Mouse (Mus musculus): ENCODE results near the gene Ppm1l.

The Ppm1l gene

GRCm38 (mm10) chr3:69597211-69597610 lies 280.6 kb downstream of the Ppm1l start:
- DNase-seq (ENCODE audit: low read depth, low spot score) = no peak

DNA sequence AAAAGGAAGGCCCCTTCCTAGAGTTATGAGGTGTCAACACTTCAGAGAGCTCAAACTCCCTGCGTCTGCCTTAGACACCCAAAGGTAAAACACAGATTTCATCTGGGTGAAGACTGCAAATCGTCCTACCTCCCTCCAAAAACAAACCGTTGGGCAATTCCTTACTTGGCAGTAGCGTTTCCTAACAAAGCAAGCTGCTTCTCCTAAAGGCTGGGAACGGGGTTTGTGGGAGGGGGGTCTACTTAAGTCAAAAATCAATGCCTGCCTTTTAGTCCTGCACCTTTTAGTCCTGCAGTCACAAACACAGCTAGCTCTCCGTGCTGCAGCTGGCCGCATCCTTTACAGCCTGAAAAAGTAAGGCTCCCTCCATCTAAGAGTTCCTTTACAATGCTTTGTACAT lies 281.2 kb downstream of the Ppm1l start:
- no peak for DNase-seq (ENCODE audit: low read depth, low spot score)

DNA sequence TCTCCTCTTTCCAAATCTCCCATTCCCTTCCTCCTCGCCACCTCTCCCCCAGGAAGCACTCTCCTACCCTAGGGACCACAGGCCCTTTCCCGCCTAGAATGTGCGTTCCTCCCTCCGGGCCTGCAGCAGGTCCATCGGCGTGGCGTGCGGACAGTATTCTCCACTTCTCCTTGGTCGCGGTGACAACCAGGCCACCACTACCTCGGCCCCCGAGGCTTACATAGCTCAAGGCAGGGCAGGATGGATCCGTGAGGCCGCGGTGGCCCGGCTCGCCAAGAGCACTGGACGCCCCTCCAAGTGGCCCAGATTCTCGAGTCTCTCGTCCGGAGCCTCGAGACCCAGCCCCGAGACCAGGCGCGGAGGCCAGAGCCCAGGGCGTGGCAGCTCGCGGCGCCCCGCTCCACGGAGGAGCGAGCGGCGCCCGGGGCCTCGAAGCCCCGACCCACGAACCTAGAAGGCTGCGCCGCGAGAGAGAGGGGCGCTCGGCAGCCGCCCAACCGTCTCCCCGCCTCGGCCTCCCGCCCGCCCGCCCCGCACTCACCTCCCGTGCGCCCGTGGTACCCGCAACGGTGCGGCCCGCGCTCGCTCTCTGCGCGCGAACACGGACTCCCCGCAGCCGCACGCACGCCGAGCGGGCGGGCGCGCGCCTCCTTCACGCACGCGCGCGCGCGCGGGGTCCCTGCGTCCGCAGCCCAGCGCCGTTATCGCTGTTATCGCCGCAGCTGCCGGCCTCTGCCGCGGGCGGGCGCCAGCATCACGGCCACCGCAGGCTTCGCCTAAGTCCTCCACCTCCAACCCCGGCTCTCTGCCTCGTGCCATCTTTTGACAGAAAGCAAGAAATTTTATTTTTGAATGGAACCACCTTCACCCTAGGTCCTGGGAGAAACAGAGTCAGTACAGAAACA lies 281.9 kb downstream of the Ppm1l start, which contains the start of gene B3galnt1:
Gene B3galnt1, minus strand, starts transcription at position 700 of the 905 bp plus-strand sequence.
- DNase-seq (ENCODE audit: low read depth, low spot score) = peak; percentile 76

GRCm38 (mm10) chr3:69599166-69599500 lies 282.5 kb downstream of the Ppm1l start:
- DNase-seq (ENCODE audit: low read depth, low spot score) = no peak

DNA sequence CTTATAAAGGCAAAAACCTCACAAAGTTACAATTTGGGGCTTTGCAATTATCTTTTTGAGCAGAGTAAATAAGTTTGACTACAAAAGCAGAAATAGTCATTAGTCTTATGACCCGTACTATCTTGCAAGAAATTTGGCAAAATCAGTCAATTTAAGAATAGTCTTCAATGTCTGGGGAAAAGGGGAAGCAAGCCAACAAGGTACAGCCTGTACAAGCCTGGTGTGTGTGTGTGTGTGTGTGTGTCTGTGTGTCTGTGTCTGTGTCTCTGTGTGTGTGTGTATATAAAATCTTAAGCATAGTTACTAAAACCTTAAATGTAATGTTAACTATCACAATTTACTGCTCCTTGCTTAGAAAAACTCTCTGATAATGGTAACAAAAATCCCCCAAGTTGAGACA lies 290.3 kb downstream of the Ppm1l start:
- DNase-seq (ENCODE audit: low read depth, low spot score) = no peak

GRCm38 (mm10) chr3:69607468-69607867 lies 290.8 kb downstream of the Ppm1l start:
- no peak for DNase-seq (ENCODE audit: low read depth, low spot score)

DNA sequence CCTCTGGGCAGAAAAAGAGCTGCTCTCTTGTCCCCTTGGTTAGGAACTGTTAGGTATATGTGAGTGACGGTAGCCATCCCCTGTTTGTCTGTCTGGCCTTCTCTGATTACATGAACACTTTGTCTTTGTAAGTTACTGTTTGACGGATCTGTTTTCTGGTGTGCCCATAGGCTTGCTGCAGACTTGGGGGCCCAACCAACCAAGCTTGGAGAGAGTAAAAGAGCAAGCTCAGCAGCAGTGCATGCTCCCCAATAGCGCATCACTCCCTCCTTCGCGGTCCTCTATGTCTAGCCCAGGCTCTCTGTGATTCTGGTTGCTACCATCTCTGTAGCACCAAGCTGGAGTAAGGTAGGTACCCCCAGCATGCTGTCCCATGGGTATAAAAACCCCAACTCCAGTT lies 291.2 kb downstream of the Ppm1l start:
- DNase-seq (ENCODE audit: low read depth, low spot score) = no peak

All from ZHBTc4 (cell line).